Mouse (Mus musculus): ENCODE data around the gene Mpv17.

DNA sequence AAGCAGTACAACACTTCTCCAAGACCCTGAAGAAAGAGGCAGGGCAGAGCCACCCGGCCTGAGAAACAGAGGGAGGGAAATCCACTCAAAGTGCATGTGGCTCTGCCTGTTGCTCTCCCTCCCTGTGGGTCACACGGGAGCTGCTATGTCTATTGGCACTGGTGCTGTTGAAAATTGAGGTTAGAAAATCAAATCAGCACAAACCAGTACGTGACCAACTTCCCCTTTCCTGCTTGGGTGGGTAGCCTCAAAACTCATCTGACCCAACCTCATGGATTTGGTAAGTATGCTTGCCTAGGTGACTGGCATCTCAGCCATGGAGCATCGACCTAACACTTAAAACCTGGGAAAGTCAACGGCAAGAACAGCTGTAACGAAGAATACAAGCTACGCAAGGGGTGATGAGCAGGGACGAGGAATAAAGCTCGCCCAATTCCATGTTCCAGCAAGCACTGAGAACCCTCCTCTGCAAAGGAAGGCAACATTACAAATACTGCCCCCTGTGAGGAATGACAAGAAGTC, 48.2 kb downstream of the Mpv17 start, which contains the start of gene Dnajc5g:
- TF ChIP-seq CTCF (IDR thresholded peaks at IDR 0.05; ENCODE audit: low read depth): no peak
- TF ChIP-seq EP300 (IDR thresholded peaks at IDR 0.05; ENCODE audit: low read depth): no peak

Data from liver, postnatal 0 days (tissue).